Mouse (Mus musculus): ENCODE measurements around the gene Abcc1.

GRCm38 (mm10) chr16:14352663-14353062 lies 8.7 kb upstream of the Abcc1 start:
- TF ChIP-seq CTCF (IDR thresholded peaks at IDR 0.05; ENCODE audit: low read depth, low read length) = no peak
- TF ChIP-seq POLR2A (IDR thresholded peaks at IDR 0.05; ENCODE audit: borderline replicate concordance, low read depth, low read length) = no peak

All from bone marrow macrophage, adult 2 months (primary cell).